Mouse (Mus musculus): Measurements from ENCODE around the gene Fem1a. TPM values are rescaled to one million over a fixed set of nuclear protein-coding genes. Genes with fewer than 3 reads are reported as not detected.

The Fem1a gene
- polyA plus RNA-seq, 1 experiment from 2014 or later, result 15.3 TPM

GRCm38 (mm10) chr17:56269741-56270140 lies 13.1 kb downstream of the Fem1a start:
- Histone ChIP-seq H3K27me3 (replicated peaks; ENCODE audit: control insufficient read depth, insufficient read depth, low read length) (no peaks in the 10 kb centered on the region), H3K4me3 (ENCODE audit: low read depth, low read length) (peak overlapping the region; percentile 33; the same call in 1 of the 2 replicates), H3K4me1 (replicated peaks; ENCODE audit: control insufficient read depth, insufficient read depth, low read length) (peaks cover 4% of the 10 kb centered on the region), H3K9ac (ENCODE audit: low read length) (0 out of 2 replicates have a peak overlapping the region, but pooled peaks have one; percentile 36), H3K4me2 (ENCODE audit: low read length) (peak overlapping the region; percentile 73), H3K9me3 (ENCODE audit: control insufficient read depth, low read length) (no peaks in the 10 kb centered on the region), H3K36me3 (ENCODE audit: control insufficient read depth, insufficient read depth, low read length) (peaks cover 26% of the 10 kb centered on the region; the same call in 1 of the 2 replicates), H3K27ac (ENCODE audit: low read depth) (peak overlapping the region; percentile 57)
- DNase-seq (ENCODE audit: low spot score) (no peak), ATAC-seq (replicated peaks; ENCODE audit: low FRiP score, low TSS enrichment, low read depth) (peak; percentile 21)
- WGBS, result 77% methylated on average over 3 of the region's 3 CpGs

- H3K9ac ChIP-seq (ENCODE audit: low read length), result no peak overlapping the region
- DNase-seq (ENCODE audit: low spot score) (no peak), ATAC-seq (replicated peaks; ENCODE audit: low FRiP score, low TSS enrichment, low read depth) (no peak)
- H3K4me3 ChIP-seq (ENCODE audit: low read depth, low read length), result no peak overlapping the region
- no peaks in the 10 kb centered on the region for H3K9me3 ChIP-seq (ENCODE audit: control insufficient read depth, low read length)
- no peak overlapping the region for H3K4me2 ChIP-seq (ENCODE audit: low read length)
- peaks cover 22% of the 10 kb centered on the region; the same call in 1 of the 2 replicates for H3K36me3 ChIP-seq (ENCODE audit: control insufficient read depth, insufficient read depth, low read length)
- 86% methylated on average over 12 of the region's 12 CpGs for WGBS
- H3K27ac ChIP-seq (ENCODE audit: low read depth), result no peak overlapping the region
- H3K27me3 ChIP-seq (replicated peaks; ENCODE audit: control insufficient read depth, insufficient read depth, low read length), result no peaks in the 10 kb centered on the region
- H3K4me1 ChIP-seq (replicated peaks; ENCODE audit: control insufficient read depth, insufficient read depth, low read length), result peaks cover 4% of the 10 kb centered on the region
These were observed 15.1 kb downstream of the Fem1a start for GRCm38 (mm10) chr17:56271609-56272253.

- 82% methylated on average over 3 of the region's 3 CpGs for WGBS
- H3K27ac ChIP-seq (ENCODE audit: low read depth), result no peak overlapping the region
These were observed 16.0 kb downstream of the Fem1a start for GRCm38 (mm10) chr17:56272644-56273043.

GRCm38 (mm10) chr17:56273482-56273881 lies 16.9 kb downstream of the Fem1a start:
- no peak overlapping the region for H3K4me2 ChIP-seq (ENCODE audit: low read length)
- H3K4me3 ChIP-seq (ENCODE audit: low read depth, low read length), result no peak overlapping the region
- WGBS, result 85% methylated on average over 7 of the region's 7 CpGs
- no peak overlapping the region for H3K27ac ChIP-seq (ENCODE audit: low read depth)
- H3K27me3 ChIP-seq (replicated peaks; ENCODE audit: control insufficient read depth, insufficient read depth, low read length), result no peaks in the 10 kb centered on the region
- H3K9me3 ChIP-seq (ENCODE audit: control insufficient read depth, low read length), result no peaks in the 10 kb centered on the region
- ATAC-seq (replicated peaks; ENCODE audit: low FRiP score, low TSS enrichment, low read depth) (no peak), DNase-seq (ENCODE audit: low spot score) (no peak)
- no peak overlapping the region for H3K9ac ChIP-seq (ENCODE audit: low read length)
- H3K4me1 ChIP-seq (replicated peaks; ENCODE audit: control insufficient read depth, insufficient read depth, low read length), result peaks cover 13% of the 10 kb centered on the region
- H3K36me3 ChIP-seq (ENCODE audit: control insufficient read depth, insufficient read depth, low read length), result peaks cover 24% of the 10 kb centered on the region

More at GRCm38 (mm10) chr17:56272644-56273043, 16.0 kb downstream of the Fem1a start:
- Histone ChIP-seq H3K9ac (ENCODE audit: low read length) (no peak overlapping the region), H3K4me3 (ENCODE audit: low read depth, low read length) (no peak overlapping the region), H3K27me3 (replicated peaks; ENCODE audit: control insufficient read depth, insufficient read depth, low read length) (no peaks in the 10 kb centered on the region), H3K36me3 (ENCODE audit: control insufficient read depth, insufficient read depth, low read length) (peaks cover 22% of the 10 kb centered on the region; the same call in 1 of the 2 replicates), H3K4me1 (replicated peaks; ENCODE audit: control insufficient read depth, insufficient read depth, low read length) (peaks cover 6% of the 10 kb centered on the region), H3K4me2 (ENCODE audit: low read length) (no peak overlapping the region), H3K9me3 (ENCODE audit: control insufficient read depth, low read length) (no peaks in the 10 kb centered on the region)
- DNase-seq (ENCODE audit: low spot score) (no peak), ATAC-seq (replicated peaks; ENCODE audit: low FRiP score, low TSS enrichment, low read depth) (no peak)

DNA sequence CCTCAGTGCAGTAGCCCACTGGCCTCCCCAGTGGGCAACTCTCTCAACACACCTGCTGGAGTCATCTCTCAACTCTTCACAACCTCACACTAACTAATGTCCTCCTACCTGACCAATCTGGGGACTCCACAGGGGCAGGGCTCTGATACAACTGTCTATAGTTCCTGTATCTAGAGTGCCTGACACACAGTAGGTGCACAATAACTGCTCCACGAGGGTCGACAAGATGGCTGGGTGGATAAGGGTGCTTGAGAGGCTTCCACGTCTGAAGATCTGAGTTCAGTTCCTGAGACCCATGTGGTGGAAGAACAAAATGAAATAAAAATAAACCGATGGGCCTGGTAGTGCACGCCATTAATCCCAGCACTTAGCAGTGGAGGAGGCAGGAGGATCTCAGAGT lies 17.4 kb downstream of the Fem1a start:
- no peaks in the 10 kb centered on the region for H3K27me3 ChIP-seq (replicated peaks; ENCODE audit: control insufficient read depth, insufficient read depth, low read length)
- peaks cover 29% of the 10 kb centered on the region for H3K36me3 ChIP-seq (ENCODE audit: control insufficient read depth, insufficient read depth, low read length)
- no peak for DNase-seq (ENCODE audit: low spot score)
- H3K9ac ChIP-seq (ENCODE audit: low read length), result no peak overlapping the region
- peaks cover 13% of the 10 kb centered on the region for H3K4me1 ChIP-seq (replicated peaks; ENCODE audit: control insufficient read depth, insufficient read depth, low read length)
- H3K4me3 ChIP-seq (ENCODE audit: low read depth, low read length), result no peak overlapping the region
- no peak for ATAC-seq (replicated peaks; ENCODE audit: low FRiP score, low TSS enrichment, low read depth)
- WGBS, result 84% methylated on average over 5 of the region's 5 CpGs
- no peaks in the 10 kb centered on the region for H3K9me3 ChIP-seq (ENCODE audit: control insufficient read depth, low read length)
- no peak overlapping the region for H3K27ac ChIP-seq (ENCODE audit: low read depth)
- H3K4me2 ChIP-seq (ENCODE audit: low read length), result no peak overlapping the region

GRCm38 (mm10) chr17:56275842-56276480 lies 19.4 kb downstream of the Fem1a start:
- Histone ChIP-seq H3K9me3 (ENCODE audit: control insufficient read depth, low read length) (no peaks in the 10 kb centered on the region), H3K27me3 (replicated peaks; ENCODE audit: control insufficient read depth, insufficient read depth, low read length) (no peaks in the 10 kb centered on the region), H3K9ac (ENCODE audit: low read length) (peak overlapping the region; percentile 77), H3K27ac (ENCODE audit: low read depth) (peak overlapping the region; percentile 93), H3K4me3 (ENCODE audit: low read depth, low read length) (peak overlapping the region; percentile 55), H3K36me3 (ENCODE audit: control insufficient read depth, insufficient read depth, low read length) (peaks cover 35% of the 10 kb centered on the region), H3K4me2 (ENCODE audit: low read length) (peak overlapping the region; percentile 70), H3K4me1 (replicated peaks; ENCODE audit: control insufficient read depth, insufficient read depth, low read length) (peaks cover 10% of the 10 kb centered on the region)
- peak; percentile 13; the same call in 1 of the 2 replicates for ATAC-seq (replicated peaks; ENCODE audit: low FRiP score, low TSS enrichment, low read depth)
- peak; percentile 71 for DNase-seq (ENCODE audit: low spot score)
- WGBS, result 20% methylated on average over 5 of the region's 5 CpGs

DNA sequence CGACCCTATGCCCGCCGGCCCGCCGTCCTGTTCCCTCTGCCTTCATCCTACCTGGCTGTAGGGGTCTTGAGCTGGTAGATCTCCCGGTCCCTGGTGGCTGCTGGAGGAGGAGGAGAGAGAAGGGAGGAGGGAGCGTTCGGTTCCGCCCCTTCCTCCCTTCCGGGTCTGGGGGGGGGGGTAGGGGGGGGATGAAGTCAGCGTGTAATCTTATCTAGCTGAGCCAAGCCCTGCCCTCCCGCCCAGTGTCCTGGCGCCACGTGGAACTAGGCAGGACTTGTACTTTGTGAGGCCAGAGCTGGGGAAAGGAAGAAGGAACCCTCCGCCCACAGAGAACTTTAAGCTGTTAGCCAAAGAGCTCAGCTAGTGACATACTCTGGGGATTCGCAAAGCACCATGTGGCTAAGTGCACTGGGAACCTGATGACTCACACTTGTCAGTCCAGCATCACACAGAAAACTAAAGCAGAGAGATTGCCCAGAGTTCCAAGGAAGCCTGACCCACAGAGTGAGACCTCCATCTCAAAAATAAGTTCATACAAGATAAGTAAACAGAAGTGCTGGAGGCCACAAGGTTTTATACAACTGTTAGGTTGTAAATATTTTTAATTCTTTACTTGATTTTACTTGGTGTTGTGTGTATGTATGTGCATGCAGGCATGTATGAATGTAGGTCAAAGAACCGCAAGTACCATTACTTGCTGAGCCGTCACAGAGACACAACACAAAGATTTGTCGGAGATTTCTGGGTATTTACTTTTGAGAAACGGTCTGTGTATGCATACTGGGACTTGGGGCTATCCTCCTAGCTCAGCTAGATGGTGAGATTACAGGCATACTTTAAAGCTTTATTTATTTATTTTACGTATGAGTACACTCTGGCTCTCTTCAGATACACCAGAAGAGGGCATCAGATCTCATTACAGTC lies 20.3 kb downstream of the Fem1a start, which contains the start of gene Ticam1:
Ticam1 (minus strand) TSS at position 144 of the 924 bp plus-strand sequence.
- Histone ChIP-seq H3K27me3 (replicated peaks; ENCODE audit: control insufficient read depth, insufficient read depth, low read length) (no peaks in the 10 kb centered on the region), H3K4me2 (ENCODE audit: low read length) (peak within 1 kb of the TSS; percentile 70), H3K9ac (ENCODE audit: low read length) (peak within 1 kb of the TSS; percentile 77), H3K36me3 (ENCODE audit: control insufficient read depth, insufficient read depth, low read length) (peaks cover 33% of the 10 kb centered on the region), H3K4me3 (ENCODE audit: low read depth, low read length) (peak within 1 kb of the TSS; percentile 55), H3K9me3 (ENCODE audit: control insufficient read depth, low read length) (no peaks in the 10 kb centered on the region), H3K4me1 (replicated peaks; ENCODE audit: control insufficient read depth, insufficient read depth, low read length) (peaks cover 10% of the 10 kb centered on the region), H3K27ac (ENCODE audit: low read depth) (peak within 1 kb of the TSS; percentile 93)
- 3% methylated on average over 19 of the region's 21 CpGs for WGBS
- peak; percentile 95 for DNase-seq (ENCODE audit: low spot score)
- peak; percentile 90 for ATAC-seq (replicated peaks; ENCODE audit: low FRiP score, low TSS enrichment, low read depth)

- H3K4me1 ChIP-seq (replicated peaks; ENCODE audit: control insufficient read depth, insufficient read depth, low read length), result peaks cover 10% of the 10 kb centered on the region
- ATAC-seq (replicated peaks; ENCODE audit: low FRiP score, low TSS enrichment, low read depth), result no peak
- peak overlapping the region; percentile 70 for H3K4me2 ChIP-seq (ENCODE audit: low read length)
- DNase-seq (ENCODE audit: low spot score), result no peak
- H3K9ac ChIP-seq (ENCODE audit: low read length), result peak overlapping the region; percentile 46; the same call in 1 of the 2 replicates
- no peaks in the 10 kb centered on the region for H3K9me3 ChIP-seq (ENCODE audit: control insufficient read depth, low read length)
- H3K27ac ChIP-seq (ENCODE audit: low read depth), result peak overlapping the region; percentile 93
- 33% methylated on average over 2 of the region's 2 CpGs for WGBS
- H3K27me3 ChIP-seq (replicated peaks; ENCODE audit: control insufficient read depth, insufficient read depth, low read length), result no peaks in the 10 kb centered on the region
- H3K4me3 ChIP-seq (ENCODE audit: low read depth, low read length), result peak overlapping the region; percentile 55; the same call in 1 of the 2 replicates
- peaks cover 29% of the 10 kb centered on the region for H3K36me3 ChIP-seq (ENCODE audit: control insufficient read depth, insufficient read depth, low read length)
These were observed 20.9 kb downstream of the Fem1a start for GRCm38 (mm10) chr17:56277567-56277893.

Measured in intestine, embryonic 14.5 days (tissue).